Mouse (Mus musculus) erythroblast, embryonic 14.5 days (primary cell): ENCODE measurements around the gene Insyn1. TPM values are rescaled to one million over a fixed set of nuclear protein-coding genes. Genes with fewer than 3 reads are reported as not detected.

ENCODE experiments used
- H3K27me3 ChIP-seq: 2 replicates; pipeline ENCODE4 v1.6.1; 2012; ENCODE audit warnings: inconsistent platforms; ENCODE audit not compliant: control insufficient read depth
- H3K36me3 ChIP-seq: 2 replicates; pipeline ENCODE4 v1.6.1; 2012; ENCODE audit warnings: mild to moderate bottlenecking, inconsistent platforms; ENCODE audit not compliant: control insufficient read depth
- H3K4me1 ChIP-seq: 2 replicates; pipeline ENCODE4 v1.6.1; 2012; ENCODE audit warnings: inconsistent platforms; ENCODE audit not compliant: control insufficient read depth
- H3K4me3 ChIP-seq: replicated peaks from 2 replicates; pipeline ENCODE3; 2012; ENCODE audit warnings: moderate library complexity, mild to moderate bottlenecking, inconsistent platforms
- H3K9me3 ChIP-seq: 2 replicates; pipeline ENCODE4 v1.6.1; 2012; ENCODE audit warnings: low read length, inconsistent platforms, mixed read lengths; ENCODE audit not compliant: control insufficient read depth
- GATA1 ChIP-seq: IDR thresholded peaks from 2 replicates; pipeline ENCODE4 v1.6.1; 2012; ENCODE audit warnings: low read length, inconsistent platforms, mixed read lengths
- TAL1 ChIP-seq: IDR thresholded peaks from 3 replicates; pipeline ENCODE4 v1.6.1; 2012; ENCODE audit warnings: low read length, inconsistent platforms, mixed read lengths
- polyA plus RNA-seq: library from polyadenylated mRNA; stranded (reverse); fragments of >175 nt; gene quantifications from 2 replicates; pipeline ENCODE4 v1.2.3, GENCODE M21; 2012

The Insyn1 gene
- polyA plus RNA-seq = not detected in 2 replicates

- H3K9me3 ChIP-seq = no peaks in the 10 kb centered on the region
- no peaks in the 10 kb centered on the region for H3K36me3 ChIP-seq
- H3K4me3 ChIP-seq = peak within 1 kb of the TSS; percentile 28
- H3K27me3 ChIP-seq = peaks cover 62% of the 10 kb centered on the region
- no peaks in the 10 kb centered on the region for H3K4me1 ChIP-seq
- no peak for TF ChIP-seq GATA1
- TF ChIP-seq TAL1 = no peak
These were observed at the start of gene Insyn1 for GRCm38 (mm10) chr9:58487851-58488801. Gene Insyn1 (plus strand): TSS chr9:58488603.

GRCm38 (mm10) chr9:58438921-58439396 is 49.4 kb upstream of the Insyn1 start:
- Histone ChIP-seq H3K4me1 (no peaks in the 10 kb centered on the region), H3K36me3 (no peaks in the 10 kb centered on the region), H3K4me3 (no peak overlapping the region), H3K9me3 (no peaks in the 10 kb centered on the region), H3K27me3 (no peaks in the 10 kb centered on the region)
- TF ChIP-seq TAL1 = no peak
- no peak for TF ChIP-seq GATA1

GRCm38 (mm10) chr9:58440100-58440499 is 48.3 kb upstream of the Insyn1 start:
- Histone ChIP-seq H3K27me3 (no peaks in the 10 kb centered on the region), H3K36me3 (no peaks in the 10 kb centered on the region), H3K9me3 (no peaks in the 10 kb centered on the region), H3K4me3 (no peak overlapping the region), H3K4me1 (no peaks in the 10 kb centered on the region)
- TF ChIP-seq GATA1 (no peak), TAL1 (no peak)

DNA sequence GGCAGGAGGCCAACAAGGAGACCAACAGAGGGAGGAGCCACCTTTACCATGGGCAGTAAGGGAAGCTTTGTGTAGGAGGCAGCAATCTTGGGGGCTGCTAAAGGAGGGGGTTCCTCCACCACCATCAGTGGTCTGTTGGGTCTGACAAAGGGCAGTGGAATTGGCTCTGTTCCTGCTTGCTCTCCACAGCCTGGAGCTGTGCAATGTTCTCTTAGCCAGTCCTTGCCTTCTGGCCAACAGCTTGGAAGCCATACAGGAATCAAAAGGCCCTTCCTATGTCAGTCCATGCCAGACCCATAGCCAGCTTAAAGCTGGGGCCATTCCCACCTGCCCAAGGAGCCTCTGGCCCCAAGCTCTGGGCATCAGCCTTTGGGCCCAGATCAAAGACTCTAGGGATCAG is 47.8 kb upstream of the Insyn1 start:
- Histone ChIP-seq H3K36me3 (no peaks in the 10 kb centered on the region), H3K4me3 (no peak overlapping the region), H3K9me3 (no peaks in the 10 kb centered on the region), H3K27me3 (no peaks in the 10 kb centered on the region), H3K4me1 (no peaks in the 10 kb centered on the region)
- no peak for TF ChIP-seq TAL1
- no peak for TF ChIP-seq GATA1

DNA sequence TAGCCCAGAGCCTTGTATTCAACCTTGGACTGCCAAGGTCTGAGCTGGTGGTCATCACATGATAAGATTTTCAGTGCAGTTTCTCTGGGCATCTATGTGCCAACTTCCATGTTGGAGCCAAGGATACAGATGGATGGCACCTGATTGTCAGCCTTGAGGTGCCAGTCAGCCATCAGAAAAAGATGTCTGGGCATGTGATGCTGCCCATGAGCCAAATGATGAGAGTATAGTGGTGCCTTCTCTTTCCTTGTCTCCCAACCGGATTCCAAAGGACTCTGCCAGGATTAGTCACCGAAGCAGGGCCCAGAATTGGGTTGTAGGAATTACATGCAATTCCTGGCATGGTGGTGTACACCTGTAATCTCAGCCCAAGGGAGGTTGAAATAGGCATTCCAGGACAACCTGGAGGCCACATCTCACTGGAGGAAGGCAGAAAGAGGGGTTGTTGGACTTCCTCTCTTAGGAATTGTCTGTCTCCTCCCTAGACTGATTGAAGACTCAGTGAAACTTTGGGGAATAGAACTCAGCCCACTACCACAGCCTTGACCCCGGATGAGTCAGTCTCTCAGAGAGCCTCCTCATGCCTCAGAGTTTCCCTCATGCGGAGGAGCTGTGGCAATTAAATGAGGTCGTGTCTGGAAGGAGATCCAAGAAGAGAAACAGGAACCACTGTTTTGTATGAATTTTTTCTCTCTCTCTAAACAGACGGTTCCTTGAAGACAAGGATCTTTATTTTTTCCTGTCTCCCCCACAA is 46.9 kb upstream of the Insyn1 start:
- no peaks in the 10 kb centered on the region for H3K9me3 ChIP-seq
- no peaks in the 10 kb centered on the region for H3K27me3 ChIP-seq
- H3K4me1 ChIP-seq = no peaks in the 10 kb centered on the region
- H3K4me3 ChIP-seq = no peak overlapping the region
- no peaks in the 10 kb centered on the region for H3K36me3 ChIP-seq
- TF ChIP-seq TAL1 = no peak
- no peak for TF ChIP-seq GATA1

DNA sequence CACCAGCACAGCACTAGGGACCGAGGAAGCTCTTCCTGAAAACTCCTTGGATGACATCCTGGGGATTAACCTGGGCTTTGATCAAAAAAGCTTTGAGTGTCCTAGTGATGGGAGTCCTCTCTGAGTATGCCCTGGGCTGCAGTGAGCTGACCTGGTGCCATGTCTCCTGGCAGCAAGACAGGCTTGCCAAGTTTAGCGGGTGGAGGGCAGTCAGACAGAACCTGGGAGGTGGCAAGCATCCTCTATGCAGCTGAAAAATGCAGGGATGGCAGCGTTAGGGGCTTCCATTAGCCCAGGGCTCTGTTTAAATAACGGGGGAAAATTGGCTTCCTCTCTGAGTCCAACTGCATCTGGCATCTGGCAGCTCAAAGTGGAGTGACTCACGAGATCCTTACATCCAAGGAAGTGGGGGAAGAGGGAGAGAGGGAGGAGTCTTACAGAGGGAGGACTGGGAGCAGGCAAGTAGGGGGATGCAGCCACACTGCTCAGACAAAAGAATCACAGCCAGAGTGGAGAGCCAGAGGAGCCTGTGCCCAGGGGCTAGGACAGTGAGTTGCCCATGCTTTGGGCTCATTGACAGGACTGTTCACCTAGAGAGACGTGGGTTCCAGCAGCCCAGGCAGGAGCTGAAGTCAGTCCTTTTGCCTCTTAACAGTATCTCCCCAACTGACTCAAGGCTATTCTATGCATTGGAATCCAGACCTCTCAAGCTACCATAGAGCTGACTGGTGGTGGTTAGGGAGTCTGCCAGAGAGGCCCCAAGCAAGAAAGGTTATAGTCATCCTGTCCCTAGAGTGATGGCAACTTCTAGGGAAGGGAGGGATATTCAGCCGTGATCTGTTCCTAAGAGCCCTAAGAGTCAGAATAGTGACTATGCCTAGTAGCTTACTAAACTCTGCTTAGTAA is 46.0 kb upstream of the Insyn1 start:
- H3K4me3 ChIP-seq = no peak overlapping the region
- TF ChIP-seq TAL1 (no peak), GATA1 (no peak)
- H3K4me1 ChIP-seq = no peaks in the 10 kb centered on the region
- H3K27me3 ChIP-seq = no peaks in the 10 kb centered on the region
- no peaks in the 10 kb centered on the region for H3K36me3 ChIP-seq
- no peaks in the 10 kb centered on the region for H3K9me3 ChIP-seq

GRCm38 (mm10) chr9:58443061-58443460 is 45.3 kb upstream of the Insyn1 start:
- Histone ChIP-seq H3K27me3 (no peaks in the 10 kb centered on the region), H3K4me1 (no peaks in the 10 kb centered on the region), H3K4me3 (no peak overlapping the region), H3K36me3 (no peaks in the 10 kb centered on the region), H3K9me3 (no peaks in the 10 kb centered on the region)
- TF ChIP-seq TAL1 = no peak
- no peak for TF ChIP-seq GATA1

- Histone ChIP-seq H3K27me3 (no peaks in the 10 kb centered on the region), H3K4me3 (no peak overlapping the region), H3K9me3 (no peaks in the 10 kb centered on the region), H3K4me1 (no peaks in the 10 kb centered on the region), H3K36me3 (no peaks in the 10 kb centered on the region)
- TF ChIP-seq TAL1 (no peak), GATA1 (no peak)
These were observed 41.6 kb upstream of the Insyn1 start for GRCm38 (mm10) chr9:58446829-58447228.
